Mouse (Mus musculus) liver, embryonic 14.5 days (tissue): Measurements from ENCODE around the gene Rcor1. TPM values are rescaled to one million over a fixed set of nuclear protein-coding genes. Genes with fewer than 3 reads are reported as not detected.

Source experiments
- ATAC-seq: fragments of 200-750 bp; cut with Nextera tagmentation; 2 replicates; pipeline ENCODE4 v1.8.0; 2017; ENCODE audit warnings: moderate number of reproducible peaks, mild to moderate bottlenecking, moderate library complexity; ENCODE audit not compliant: insufficient read depth
- DNase-seq, 3 experiments: peaks; one replicate each; pipeline ENCODE4 v3.0.0-alpha.2; 2012 to 2013; ENCODE audit warnings: low read depth in 3 of 3, low spot score in 3 of 3
- H3K27ac ChIP-seq: fragments of 300-500 bp; sonication (generic); 2 replicates; pipeline ENCODE4 v1.5.1; 2014; ENCODE audit warnings: moderate library complexity, mild to moderate bottlenecking, control low read depth, inconsistent platforms
- H3K27me3 ChIP-seq: fragments of 300-500 bp; sonication (generic); 2 replicates; pipeline ENCODE4 v1.6.1; 2014; ENCODE audit warnings: mild to moderate bottlenecking, low read length, moderate library complexity; ENCODE audit not compliant: control insufficient read depth, insufficient read depth
- H3K36me3 ChIP-seq: fragments of 300-500 bp; sonication (generic); replicated peaks from 2 replicates; pipeline ENCODE4 v1.6.1; 2014; ENCODE audit warnings: low read depth; ENCODE audit not compliant: control insufficient read depth, insufficient read depth
- H3K4me1 ChIP-seq, 2 experiments: fragments of 200-500 bp in 1 of 2; fragments of 300-500 bp in 1 of 2; sonication (generic) in 1 of 2; replicated peaks; 2 replicates each; pipeline ENCODE4 v1.6.1; 2012 to 2014; ENCODE audit warnings: antibody characterized with exemption in 1 of 2, inconsistent platforms in 1 of 2, low read length in 1 of 2; ENCODE audit not compliant: control insufficient read depth in 2 of 2, insufficient read depth in 2 of 2
- H3K4me2 ChIP-seq: fragments of 300-500 bp; sonication (generic); 2 replicates; pipeline ENCODE4 v1.6.1; 2014; ENCODE audit warnings: low read depth, mild to moderate bottlenecking, control low read depth, moderate library complexity
- H3K4me3 ChIP-seq, 2 experiments: fragments of 200-500 bp in 1 of 2; fragments of 300-500 bp in 1 of 2; sonication (generic) in 1 of 2; 2 replicates each; pipeline ENCODE4 v1.5.1; 2012 to 2014; ENCODE audit warnings: low read depth in 2 of 2, low read length in 2 of 2, mild to moderate bottlenecking in 2 of 2, control low read depth in 1 of 2, inconsistent platforms in 1 of 2, moderate library complexity in 1 of 2; ENCODE audit not compliant: insufficient read depth in 1 of 2
- H3K9ac ChIP-seq: fragments of 300-500 bp; sonication (generic); replicated peaks from 2 replicates; pipeline ENCODE4 v1.6.1; 2014; ENCODE audit warnings: mild to moderate bottlenecking, control low read depth, moderate library complexity
- H3K9me3 ChIP-seq: fragments of 300-500 bp; sonication (generic); 2 replicates; pipeline ENCODE4 v1.6.1; 2016; ENCODE audit warnings: low read length, mixed read lengths; ENCODE audit not compliant: control insufficient read depth
- CTCF ChIP-seq: IDR thresholded peaks from 2 replicates; pipeline ENCODE4 v1.5.1; 2016; ENCODE audit warnings: antibody characterized with exemption, low read depth, control low read depth
- EP300 ChIP-seq: IDR thresholded peaks from 2 replicates; pipeline ENCODE4 v1.6.1; 2016; ENCODE audit warnings: antibody characterized with exemption, low read depth
- WGBS: fragments of 180-500 bp; shearing (Covaris S2); extraction: QIAGEN DNeasy Blood & Tissue Kit; methylation state at CpG from one replicate; pipeline ENCODE4 v1.1.7; 2014; ENCODE audit not compliant: insufficient replicate concordance; 5-methylcytosine and 5-hydroxymethylcytosine counted together
- polyA plus RNA-seq, 2 experiments: library from polyadenylated mRNA; depleted of rRNA in 1 of 2; stranded (reverse) in 1 of 2; unstranded in 1 of 2; fragments of >200 nt; fragmentation: Nextera tagmentation in 1 of 2; extraction: Ambion mirVana in 1 of 2; gene quantifications; 2 replicates each; pipeline versions ENCODE4 v1.2.1 to v1.2.3; 2012 to 2014

The Rcor1 gene
- polyA plus RNA-seq, 2 experiments, result 5.8 to 9.1 TPM

DNA sequence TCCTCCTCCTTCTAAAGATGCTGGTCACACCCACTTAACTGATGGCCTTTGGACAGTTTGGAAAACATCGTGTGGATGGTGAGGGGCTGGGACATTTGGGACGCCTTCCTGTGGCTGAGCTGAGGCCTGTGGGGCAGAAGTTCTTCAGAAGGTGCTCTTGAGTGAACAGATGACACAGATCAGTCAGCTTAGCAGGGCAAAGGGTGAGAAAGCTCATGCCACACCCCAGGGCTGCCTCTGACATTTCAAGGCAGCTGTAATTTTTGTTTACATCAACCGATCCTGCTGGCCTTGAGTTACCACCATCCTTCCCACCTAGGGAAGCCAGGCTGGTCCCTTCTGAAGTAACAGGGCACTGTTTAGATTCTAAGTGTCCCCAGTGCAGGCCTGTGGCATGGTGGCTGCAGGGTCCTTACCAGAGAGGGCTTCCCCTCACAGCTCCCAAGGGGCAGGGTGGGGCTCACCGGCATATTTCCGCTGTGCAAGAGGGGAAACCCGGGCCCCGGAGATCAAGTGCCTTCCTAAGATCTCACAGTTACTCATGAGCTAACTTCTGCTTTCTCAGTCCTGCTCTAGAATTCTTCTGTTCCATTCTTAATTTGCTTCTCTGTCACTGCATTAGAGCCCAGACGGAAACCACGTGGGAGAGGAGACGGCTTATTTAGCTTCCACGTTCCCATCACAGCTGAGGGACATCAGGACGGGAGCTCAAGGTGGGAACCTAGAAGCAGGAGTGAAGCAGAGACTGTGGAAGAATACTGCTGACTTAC is 120.7 kb downstream of the Rcor1 start:
- TF ChIP-seq CTCF (no peak), EP300 (no peak)
- Histone ChIP-seq H3K9me3 (no peaks in the 10 kb centered on the region), H3K9ac (peak overlapping the region; percentile 46), H3K4me3 (no peak overlapping the region), H3K27me3 (no peaks in the 10 kb centered on the region), H3K4me1 (peaks cover 11 to 22% of the 10 kb centered on the region in 2 experiments), H3K4me2 (peak overlapping the region; percentile 58), H3K27ac (peak overlapping the region; percentile 68), H3K36me3 (no peaks in the 10 kb centered on the region)
- WGBS, result 11% methylated on average over 12 of the region's 12 CpGs
- peak in 1 of 3 experiments; percentile 54 for DNase-seq
- ATAC-seq, result peak; percentile 70

DNA sequence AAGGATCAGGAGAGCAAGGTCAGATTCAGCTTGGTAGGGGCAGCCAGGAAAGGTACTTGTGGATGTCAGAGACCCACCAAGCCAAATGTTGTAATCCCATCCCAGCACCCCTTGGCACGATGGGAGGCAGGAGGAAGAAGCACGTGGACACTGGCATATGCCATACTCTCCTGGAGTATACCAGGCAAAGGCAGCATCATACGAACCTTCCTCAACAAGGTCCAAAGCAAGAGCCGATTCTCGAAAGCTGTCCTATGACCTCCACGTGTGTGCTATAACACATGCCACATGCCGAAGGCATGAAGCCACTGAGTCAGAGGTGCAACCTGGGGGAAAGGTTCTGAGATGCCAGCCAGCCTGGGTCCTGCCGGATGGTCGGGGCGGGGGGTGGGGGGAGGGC is 121.7 kb downstream of the Rcor1 start:
- no peak overlapping the region for H3K4me3 ChIP-seq
- H3K9ac ChIP-seq, result no peak overlapping the region
- no peak for DNase-seq
- no peaks in the 10 kb centered on the region for H3K27me3 ChIP-seq
- TF ChIP-seq CTCF, result no peak
- no peak for TF ChIP-seq EP300
- peaks cover 14 to 29% of the 10 kb centered on the region in 2 experiments for H3K4me1 ChIP-seq
- H3K27ac ChIP-seq, result no peak overlapping the region
- 83% methylated on average over 10 of the region's 10 CpGs for WGBS
- no peaks in the 10 kb centered on the region for H3K9me3 ChIP-seq
- H3K4me2 ChIP-seq, result no peak overlapping the region
- no peaks in the 10 kb centered on the region for H3K36me3 ChIP-seq
- ATAC-seq, result no peak

DNA sequence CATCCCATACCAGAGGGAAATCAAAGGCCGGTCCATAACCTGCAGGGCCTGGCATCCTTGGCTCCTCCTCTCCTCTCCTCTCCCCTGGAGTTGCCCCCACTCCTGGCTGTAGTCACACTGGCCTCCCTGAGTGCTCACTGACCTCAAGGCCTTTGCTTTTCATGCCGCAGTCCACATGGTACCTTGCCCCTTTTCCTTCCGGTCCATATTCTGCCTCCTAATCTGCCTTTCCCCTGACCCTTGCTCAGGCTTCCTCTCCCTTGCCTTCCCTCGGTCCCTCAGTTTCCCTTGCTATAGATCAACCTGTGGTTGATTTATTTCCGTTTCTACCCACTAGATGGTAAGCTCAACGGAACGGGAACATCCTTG is 122.8 kb downstream of the Rcor1 start:
- peak overlapping the region; percentile 50; the same call in 1 of the 2 replicates for H3K4me2 ChIP-seq
- peaks cover 14 to 29% of the 10 kb centered on the region in 2 experiments for H3K4me1 ChIP-seq
- H3K4me3 ChIP-seq, result no peak overlapping the region; a peak in 1 of 4 replicates
- TF ChIP-seq CTCF, result no peak
- TF ChIP-seq EP300, result no peak
- ATAC-seq (no peak), DNase-seq (no peak)
- WGBS, result 22% methylated on average over 7 of the region's 7 CpGs
- H3K9me3 ChIP-seq, result no peaks in the 10 kb centered on the region
- H3K9ac ChIP-seq, result no peak overlapping the region
- H3K27me3 ChIP-seq, result no peaks in the 10 kb centered on the region
- H3K36me3 ChIP-seq, result no peaks in the 10 kb centered on the region
- no peak overlapping the region for H3K27ac ChIP-seq

DNA sequence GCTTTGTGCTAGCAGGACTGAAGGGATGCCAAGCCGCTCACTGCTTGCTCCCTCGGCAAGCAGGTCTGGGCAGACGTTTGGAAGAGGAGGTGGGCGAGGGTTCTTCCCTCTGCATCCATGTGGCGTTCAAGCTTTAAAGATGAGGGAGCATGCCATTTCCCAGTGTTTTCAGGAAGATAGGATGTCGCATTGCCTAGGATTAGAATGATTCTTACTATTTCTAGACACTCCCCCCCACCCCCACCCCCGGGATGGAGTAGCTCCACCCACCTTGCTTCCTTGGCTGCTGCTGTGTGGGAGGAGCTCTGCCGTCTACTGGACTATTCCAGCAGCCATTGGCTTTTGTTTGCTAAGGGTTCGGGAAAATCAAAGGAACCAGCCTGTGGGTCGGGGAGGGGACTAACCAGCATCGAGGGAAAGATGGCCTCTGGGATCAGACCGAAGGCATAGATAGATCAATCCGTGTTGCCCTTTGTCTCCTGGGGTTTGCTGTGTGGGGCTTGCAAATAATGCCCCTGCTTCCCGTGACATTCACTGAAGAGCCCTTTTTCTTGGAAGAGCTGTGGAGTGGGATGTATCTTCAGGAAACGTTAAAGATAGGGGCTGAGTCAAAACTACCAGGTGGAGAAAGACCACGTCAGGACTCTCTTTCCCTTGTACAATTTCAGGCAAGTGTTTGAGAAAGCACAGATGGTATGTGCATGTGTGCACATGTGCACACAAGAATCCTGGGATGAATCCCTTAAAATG is 123.3 kb downstream of the Rcor1 start:
- H3K4me1 ChIP-seq, result peaks cover 15 to 29% of the 10 kb centered on the region in 2 experiments
- no peaks in the 10 kb centered on the region for H3K36me3 ChIP-seq
- no peak overlapping the region for H3K27ac ChIP-seq
- H3K27me3 ChIP-seq, result no peaks in the 10 kb centered on the region
- DNase-seq, result no peak
- TF ChIP-seq EP300 (no peak), CTCF (no peak)
- no peak for ATAC-seq
- WGBS, result 12% methylated on average over 16 of the region's 16 CpGs
- H3K4me3 ChIP-seq, result peak overlapping the region in 1 of 2 experiments; percentile 24; a peak in 2 of 4 replicates
- no peak overlapping the region for H3K9ac ChIP-seq
- no peaks in the 10 kb centered on the region for H3K9me3 ChIP-seq
- peak overlapping the region; percentile 50 for H3K4me2 ChIP-seq

DNA sequence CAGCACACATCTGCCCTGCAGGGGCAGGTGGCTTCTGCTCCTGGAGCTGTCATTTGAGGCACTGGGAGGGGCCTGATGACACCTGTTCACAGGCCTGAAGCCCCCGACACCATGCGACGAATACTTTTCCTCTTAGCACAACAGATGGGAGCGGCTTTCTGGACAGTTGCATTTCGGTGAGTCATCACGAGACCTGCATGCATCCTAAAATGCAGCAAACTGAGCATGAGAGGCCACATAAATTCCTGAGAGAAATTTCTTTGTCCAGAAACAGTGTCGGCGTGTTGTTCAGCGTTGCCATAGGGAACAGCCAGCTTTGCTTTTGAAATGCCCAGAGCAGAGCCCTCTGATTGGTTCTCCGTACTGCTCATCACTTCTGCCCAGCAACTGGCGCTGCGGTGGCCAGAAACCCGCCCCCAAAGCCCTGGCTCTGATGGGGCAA is 125.2 kb downstream of the Rcor1 start:
- Histone ChIP-seq H3K27me3 (no peaks in the 10 kb centered on the region), H3K4me3 (peak overlapping the region; percentile 40 to 54), H3K36me3 (no peaks in the 10 kb centered on the region), H3K4me2 (peak overlapping the region; percentile 67), H3K9me3 (no peaks in the 10 kb centered on the region), H3K9ac (peak overlapping the region; percentile 40), H3K4me1 (peaks cover 16 to 29% of the 10 kb centered on the region in 2 experiments), H3K27ac (no peak overlapping the region)
- ATAC-seq (peak; percentile 56; the same call in 1 of the 2 replicates), DNase-seq (peak; percentile 74 to 77 (median 77))
- WGBS, result 14% methylated on average over 13 of the region's 13 CpGs
- TF ChIP-seq CTCF, result no peak
- TF ChIP-seq EP300, result no peak
